Mouse (Mus musculus): ENCODE results near the gene Sc5d.

GRCm38 (mm10) chr9:42311311-42311710 lies 47.3 kb upstream of the Sc5d start:
- TF ChIP-seq CTCF (IDR thresholded peaks at IDR 0.05; ENCODE audit: low read depth) (0 out of 2 replicates have a peak, but pooled peaks have one; percentile 18), EP300 (IDR thresholded peaks at IDR 0.05; ENCODE audit: low read depth) (no peak)

Data from liver, postnatal 0 days (tissue).